Mouse (Mus musculus): ENCODE results near the gene Usp35. TPM values are rescaled to one million over a fixed set of nuclear protein-coding genes. Genes with fewer than 3 reads are reported as not detected.

Gene Usp35
- polyA plus RNA-seq, 1 experiment, result 13.0 TPM

DNA sequence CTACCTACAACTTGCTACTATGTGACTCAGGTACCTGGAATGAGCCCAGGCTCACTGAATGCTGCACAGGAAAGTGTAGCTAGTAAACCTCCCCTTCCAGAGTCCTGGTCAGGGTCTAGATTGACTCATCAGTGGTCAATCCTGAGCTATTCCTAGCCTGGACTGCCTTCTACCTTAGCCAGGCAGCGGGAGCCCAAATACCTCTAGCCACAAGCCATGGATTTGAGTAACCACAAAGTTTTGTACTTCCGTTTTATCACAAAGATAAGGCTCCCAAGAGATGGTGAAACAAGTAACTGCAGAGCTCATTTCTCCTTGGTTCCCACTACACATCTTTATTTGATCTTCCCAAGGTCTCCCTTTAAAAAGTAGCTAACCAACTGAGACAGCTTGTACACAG lies 30.9 kb downstream of the Usp35 start:
- DNase-seq (ENCODE audit: low read depth), result no peak
- no peak for TF ChIP-seq POLR2A (IDR thresholded peaks at IDR 0.05; ENCODE audit: borderline replicate concordance, extremely low read depth, insufficient read depth, insufficient read length, poor library complexity, severe bottlenecking)
- TF ChIP-seq CTCF (IDR thresholded peaks at IDR 0.05; ENCODE audit: borderline replicate concordance, extremely low read depth, insufficient read depth, insufficient read length), result no peak

DNA sequence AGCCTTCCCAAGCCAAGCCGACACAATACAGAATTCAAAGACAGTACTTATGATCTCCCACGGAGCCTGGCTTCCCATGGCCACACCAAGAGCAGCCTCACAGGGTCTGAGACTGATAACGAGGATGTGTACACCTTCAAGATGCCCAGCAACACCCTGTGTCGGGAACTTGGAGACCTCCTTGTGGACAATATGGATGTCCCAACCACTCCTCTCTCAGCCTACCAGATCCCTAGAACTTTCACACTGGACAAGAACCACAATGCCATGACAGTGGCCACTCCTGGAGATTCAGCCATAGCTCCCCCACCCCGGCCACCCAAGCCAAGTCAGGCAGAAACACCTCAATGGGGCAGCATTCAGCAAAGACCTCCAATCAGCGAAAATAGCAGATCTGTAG lies 32.9 kb downstream of the Usp35 start:
- TF ChIP-seq POLR2A (IDR thresholded peaks at IDR 0.05; ENCODE audit: borderline replicate concordance, extremely low read depth, insufficient read depth, insufficient read length, poor library complexity, severe bottlenecking) (no peak), CTCF (IDR thresholded peaks at IDR 0.05; ENCODE audit: borderline replicate concordance, extremely low read depth, insufficient read depth, insufficient read length) (no peak)
- DNase-seq (ENCODE audit: low read depth), result no peak

DNA sequence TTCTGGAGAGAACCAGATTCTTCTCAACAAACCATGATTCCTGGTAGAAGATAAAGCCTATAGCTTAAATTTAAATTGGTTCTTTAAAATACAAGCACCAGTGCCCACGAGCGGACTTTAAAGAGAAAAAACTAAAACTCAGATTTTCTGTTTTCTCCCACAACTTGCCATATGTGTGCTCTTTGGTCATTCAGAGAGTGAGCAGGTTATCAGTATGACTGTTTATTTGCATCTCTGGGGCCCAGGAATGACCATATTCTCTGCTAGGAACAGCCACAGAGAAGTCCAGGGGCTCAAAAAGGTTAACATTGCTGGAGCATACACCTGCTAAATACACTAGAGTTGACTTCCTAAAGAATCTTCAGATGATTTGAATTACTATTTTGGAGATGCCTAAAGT lies 33.5 kb downstream of the Usp35 start:
- no peak for DNase-seq (ENCODE audit: low read depth)
- TF ChIP-seq CTCF (IDR thresholded peaks at IDR 0.05; ENCODE audit: borderline replicate concordance, extremely low read depth, insufficient read depth, insufficient read length) (no peak), POLR2A (IDR thresholded peaks at IDR 0.05; ENCODE audit: borderline replicate concordance, extremely low read depth, insufficient read depth, insufficient read length, poor library complexity, severe bottlenecking) (no peak)

DNA sequence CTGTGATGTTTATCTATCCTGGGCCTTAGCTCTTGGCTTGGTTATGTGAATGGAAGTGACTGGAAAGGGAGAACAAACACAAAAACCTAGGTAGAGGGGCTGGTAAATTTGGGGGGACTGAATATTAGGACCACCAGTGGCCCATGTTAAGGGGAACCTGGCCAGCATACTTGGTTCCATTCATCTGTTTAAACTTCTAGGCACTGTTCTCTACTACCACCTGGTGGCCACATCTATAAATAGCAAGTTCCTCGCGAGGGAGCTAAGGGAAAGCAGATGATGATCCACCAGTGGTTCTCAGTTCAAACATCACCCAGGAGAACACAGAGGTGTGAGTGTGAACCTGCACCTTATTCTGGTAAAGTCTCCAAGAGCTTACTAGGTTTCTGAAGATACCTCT lies 34.4 kb downstream of the Usp35 start:
- TF ChIP-seq CTCF (IDR thresholded peaks at IDR 0.05; ENCODE audit: borderline replicate concordance, extremely low read depth, insufficient read depth, insufficient read length), result peak; percentile 79; the same call in 1 of the 2 replicates
- no peak for TF ChIP-seq POLR2A (IDR thresholded peaks at IDR 0.05; ENCODE audit: borderline replicate concordance, extremely low read depth, insufficient read depth, insufficient read length, poor library complexity, severe bottlenecking)

DNA sequence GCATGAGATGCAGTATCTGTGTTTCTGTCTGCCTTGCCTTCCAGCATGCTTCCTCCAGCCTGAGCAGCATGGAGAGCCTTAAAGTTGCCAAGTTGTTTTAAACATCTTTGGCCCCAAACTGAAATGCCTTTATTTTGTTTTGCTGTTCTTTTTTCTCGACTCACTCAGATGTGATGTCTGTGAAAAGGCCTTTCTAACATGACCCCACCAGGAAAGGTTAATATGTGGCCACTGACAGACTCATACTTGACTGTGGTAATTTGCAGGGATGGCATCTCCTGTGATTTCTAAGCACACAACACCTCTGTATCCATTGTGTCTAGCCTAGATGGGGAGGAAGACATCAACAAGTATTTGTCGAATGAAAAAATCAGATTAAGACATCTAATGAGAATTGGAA lies 34.8 kb downstream of the Usp35 start:
- no peak for TF ChIP-seq POLR2A (IDR thresholded peaks at IDR 0.05; ENCODE audit: borderline replicate concordance, extremely low read depth, insufficient read depth, insufficient read length, poor library complexity, severe bottlenecking)
- no peak for TF ChIP-seq CTCF (IDR thresholded peaks at IDR 0.05; ENCODE audit: borderline replicate concordance, extremely low read depth, insufficient read depth, insufficient read length)

More for the DNA sequence above, 34.4 kb downstream of the Usp35 start:
- peak; percentile 72 for DNase-seq (ENCODE audit: low read depth)

DNA sequence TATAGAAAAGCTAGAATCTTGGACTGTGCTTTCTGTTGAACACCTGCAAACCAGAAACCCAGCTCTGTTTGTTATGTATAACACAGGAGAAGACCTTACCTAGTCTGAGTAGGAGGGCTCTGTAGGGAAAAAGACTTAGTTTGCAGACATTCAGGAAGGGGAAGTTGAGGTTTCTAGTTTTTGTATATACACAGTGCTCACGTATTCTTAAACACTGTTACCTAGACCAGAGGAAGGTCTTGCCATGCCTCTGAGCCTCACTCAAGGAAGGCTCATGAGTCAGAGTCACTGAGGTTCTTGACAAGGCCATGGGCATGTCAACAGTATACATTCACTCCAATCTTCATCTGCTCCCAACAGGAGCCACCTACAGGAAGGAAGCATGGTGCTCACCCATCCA lies 60.8 kb downstream of the Usp35 start:
- no peak for DNase-seq (ENCODE audit: low read depth)
- no peak for TF ChIP-seq CTCF (IDR thresholded peaks at IDR 0.05; ENCODE audit: borderline replicate concordance, extremely low read depth, insufficient read depth, insufficient read length)

More for the DNA sequence above, 34.8 kb downstream of the Usp35 start:
- DNase-seq (ENCODE audit: low read depth), result no peak

DNA sequence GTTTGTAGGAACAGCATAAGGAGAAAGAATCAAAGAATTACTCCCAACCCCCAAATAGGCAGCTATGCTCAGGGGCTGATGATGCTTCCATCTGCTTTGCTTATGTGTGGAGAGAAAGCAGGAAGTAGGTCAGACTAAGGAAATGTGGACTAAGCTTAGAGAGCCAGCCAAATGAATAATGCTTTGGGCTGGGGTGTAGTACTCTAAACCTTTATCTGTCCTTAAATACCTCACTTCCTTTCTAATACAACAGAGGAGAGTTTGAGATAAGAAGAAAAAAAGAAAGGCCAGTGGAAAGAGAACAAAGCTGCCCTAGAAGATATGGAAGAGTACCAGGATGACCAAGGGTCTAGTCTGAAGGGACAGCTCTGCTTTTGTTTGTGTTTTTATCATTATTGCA lies 61.5 kb downstream of the Usp35 start:
- DNase-seq (ENCODE audit: low read depth), result no peak
- TF ChIP-seq CTCF (IDR thresholded peaks at IDR 0.05; ENCODE audit: borderline replicate concordance, extremely low read depth, insufficient read depth, insufficient read length) (no peak), POLR2A (IDR thresholded peaks at IDR 0.05; ENCODE audit: borderline replicate concordance, extremely low read depth, insufficient read depth, insufficient read length, poor library complexity, severe bottlenecking) (no peak)

DNA sequence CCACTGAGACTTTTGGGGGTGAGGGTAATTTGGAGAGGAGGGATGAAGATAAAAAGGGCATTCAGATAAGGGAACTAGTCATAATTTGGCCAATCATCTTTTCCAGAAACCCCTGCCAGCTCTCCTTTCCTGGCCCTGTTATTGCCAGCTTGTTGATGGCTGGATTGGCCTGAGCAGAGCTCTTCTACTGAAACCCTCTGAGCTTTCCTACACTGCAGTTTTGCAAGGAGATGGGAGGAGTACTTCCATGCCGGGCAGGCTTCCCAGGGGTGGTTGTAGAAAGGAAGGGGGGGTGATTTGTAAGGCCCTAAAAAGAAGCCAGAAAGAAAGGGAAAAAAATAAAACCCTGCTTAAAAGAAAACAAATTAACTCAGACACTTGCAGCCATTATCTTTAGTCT lies 69.3 kb downstream of the Usp35 start:
- TF ChIP-seq POLR2A (IDR thresholded peaks at IDR 0.05; ENCODE audit: borderline replicate concordance, extremely low read depth, insufficient read depth, insufficient read length, poor library complexity, severe bottlenecking), result no peak
- TF ChIP-seq CTCF (IDR thresholded peaks at IDR 0.05; ENCODE audit: borderline replicate concordance, extremely low read depth, insufficient read depth, insufficient read length), result no peak
- no peak for DNase-seq (ENCODE audit: low read depth)

Other genes with a start within 250 kb of the Usp35 start
- 8.7 and 9.5 TPM in 2 replicates for gene Kctd21, start 307 bp upstream of the Usp35 start, polyA plus RNA-seq (2012; rRNA removed)
- 19.7 and 28.8 TPM in 2 replicates for gene Alg8, start 39.6 kb upstream of the Usp35 start, polyA plus RNA-seq (2012; rRNA removed)
- 236 and 348 TPM in 2 replicates for gene Ndufc2, start 68.0 kb upstream of the Usp35 start, polyA plus RNA-seq (2012; rRNA removed)
- 1.8 and 2.1 TPM in 2 replicates for gene Thrsp, start 85.7 kb upstream of the Usp35 start, polyA plus RNA-seq (2012; rRNA removed)
- 1.3 and 1.6 TPM in 2 replicates for gene Kctd14, start 119.3 kb upstream of the Usp35 start, polyA plus RNA-seq (2012; rRNA removed)
- gene Ints4, start 148.9 kb upstream of the Usp35 start, polyA plus RNA-seq (2012; rRNA removed), result 80.7 and 93.5 TPM in 2 replicates
- gene Aamdc, start 247.5 kb upstream of the Usp35 start, polyA plus RNA-seq (2012; rRNA removed), result 28.3 and 36.3 TPM in 2 replicates
- 11.9 and 17.3 TPM in 2 replicates for gene Rsf1, start 247.9 kb upstream of the Usp35 start, polyA plus RNA-seq (2012; rRNA removed)